Mouse (Mus musculus): ENCODE measurements around the gene Ubtd2. TPM values are rescaled to one million over a fixed set of nuclear protein-coding genes. Genes with fewer than 3 reads are reported as not detected.
"Not testable (repeated sequence)": the region's sequence is repeated elsewhere in the genome, so short reads cannot be mapped to it uniquely, and the experiment has no call there.

The Ubtd2 gene
- polyA plus RNA-seq, 1 experiment from 2014 or later: 82.0 TPM

- 90% methylated on average over 7 of the region's 7 CpGs for WGBS
- Histone ChIP-seq H3K4me1 (no peaks in the 10 kb centered on the region), H3K4me3 (no peak overlapping the region), H3K9me3 (replicated peaks) (no peaks in the 10 kb centered on the region), H3K27me3 (ENCODE audit: low read depth, poor library complexity, severe bottlenecking) (no peaks in the 10 kb centered on the region), H3K27ac (no peak overlapping the region), H3K36me3 (peaks cover 38% of the 10 kb centered on the region)
- no peak for DNase-seq (ENCODE audit: low spot score)
Observed at GRCm38 (mm10) chr11:32505091-32505739, 50.0 kb downstream of the Ubtd2 start.

GRCm38 (mm10) chr11:32510930-32511329 lies 55.8 kb downstream of the Ubtd2 start:
- Histone ChIP-seq H3K36me3 (peaks cover 8% of the 10 kb centered on the region), H3K27me3 (ENCODE audit: low read depth, poor library complexity, severe bottlenecking) (no peaks in the 10 kb centered on the region), H3K4me1 (no peaks in the 10 kb centered on the region), H3K4me3 (no peak overlapping the region), H3K9me3 (replicated peaks) (no peaks in the 10 kb centered on the region), H3K27ac (no peak overlapping the region)
- WGBS: 70% methylated on average over 1 of the region's 1 CpGs
- DNase-seq (ENCODE audit: low spot score): no peak

GRCm38 (mm10) chr11:32514853-32515252 lies 59.7 kb downstream of the Ubtd2 start:
- not testable (repeated sequence) for H3K4me1 ChIP-seq; H3K27me3 ChIP-seq (ENCODE audit: low read depth, poor library complexity, severe bottlenecking); H3K4me3 ChIP-seq; H3K9me3 ChIP-seq (replicated peaks); DNase-seq (ENCODE audit: low spot score); H3K27ac ChIP-seq
- peaks cover 40% of the 10 kb centered on the region for H3K36me3 ChIP-seq
- WGBS: 83% methylated on average over 5 of the region's 5 CpGs

GRCm38 (mm10) chr11:32516091-32516490 lies 60.9 kb downstream of the Ubtd2 start:
- no peaks in the 10 kb centered on the region for H3K27me3 ChIP-seq (ENCODE audit: low read depth, poor library complexity, severe bottlenecking)
- DNase-seq (ENCODE audit: low spot score): no peak
- no peaks in the 10 kb centered on the region for H3K9me3 ChIP-seq (replicated peaks)
- no peak overlapping the region for H3K4me3 ChIP-seq
- H3K36me3 ChIP-seq: peaks cover 48% of the 10 kb centered on the region
- no peaks in the 10 kb centered on the region for H3K4me1 ChIP-seq
- 93% methylated on average over 12 of the region's 12 CpGs for WGBS
- no peak overlapping the region for H3K27ac ChIP-seq

GRCm38 (mm10) chr11:32516916-32517712 lies 61.9 kb downstream of the Ubtd2 start:
- peaks cover 48% of the 10 kb centered on the region for H3K36me3 ChIP-seq
- H3K4me1 ChIP-seq: no peaks in the 10 kb centered on the region
- 91% methylated on average over 8 of the region's 8 CpGs for WGBS
- H3K27me3 ChIP-seq (ENCODE audit: low read depth, poor library complexity, severe bottlenecking): no peaks in the 10 kb centered on the region
- DNase-seq (ENCODE audit: low spot score): no peak
- H3K4me3 ChIP-seq: no peak overlapping the region
- H3K9me3 ChIP-seq (replicated peaks): no peaks in the 10 kb centered on the region
- no peak overlapping the region for H3K27ac ChIP-seq

- H3K4me1 ChIP-seq: no peaks in the 10 kb centered on the region
- WGBS: 86% methylated on average over 4 of the region's 4 CpGs
- H3K36me3 ChIP-seq: peaks cover 58% of the 10 kb centered on the region
- no peaks in the 10 kb centered on the region for H3K27me3 ChIP-seq (ENCODE audit: low read depth, poor library complexity, severe bottlenecking)
- no peaks in the 10 kb centered on the region for H3K9me3 ChIP-seq (replicated peaks)
- DNase-seq (ENCODE audit: low spot score): no peak
- no peak overlapping the region for H3K4me3 ChIP-seq
- no peak overlapping the region for H3K27ac ChIP-seq
Observed at GRCm38 (mm10) chr11:32518770-32519169, 63.6 kb downstream of the Ubtd2 start.

- no peak for DNase-seq (ENCODE audit: low spot score)
- no peaks in the 10 kb centered on the region for H3K9me3 ChIP-seq (replicated peaks)
- no peaks in the 10 kb centered on the region for H3K4me1 ChIP-seq
- no peak overlapping the region for H3K4me3 ChIP-seq
- H3K27ac ChIP-seq: no peak overlapping the region
- 96% methylated on average over 1 of the region's 1 CpGs for WGBS
- H3K27me3 ChIP-seq (ENCODE audit: low read depth, poor library complexity, severe bottlenecking): no peaks in the 10 kb centered on the region
- H3K36me3 ChIP-seq: peaks cover 63% of the 10 kb centered on the region
Observed at GRCm38 (mm10) chr11:32519354-32519753, 64.2 kb downstream of the Ubtd2 start.

- no peaks in the 10 kb centered on the region for H3K9me3 ChIP-seq (replicated peaks)
- H3K27ac ChIP-seq: no peak overlapping the region
- H3K4me1 ChIP-seq: no peaks in the 10 kb centered on the region
- no peak for DNase-seq (ENCODE audit: low spot score)
- H3K36me3 ChIP-seq: peaks cover 64% of the 10 kb centered on the region
- WGBS: 65% methylated on average over 2 of the region's 2 CpGs
- H3K4me3 ChIP-seq: no peak overlapping the region
- H3K27me3 ChIP-seq (ENCODE audit: low read depth, poor library complexity, severe bottlenecking): no peaks in the 10 kb centered on the region
Observed at GRCm38 (mm10) chr11:32521246-32521645, 66.1 kb downstream of the Ubtd2 start.

GRCm38 (mm10) chr11:32524122-32524920 lies 69.2 kb downstream of the Ubtd2 start:
- Histone ChIP-seq H3K27ac (no peak overlapping the region), H3K27me3 (ENCODE audit: low read depth, poor library complexity, severe bottlenecking) (no peaks in the 10 kb centered on the region), H3K36me3 (peaks cover 39% of the 10 kb centered on the region), H3K4me3 (no peak overlapping the region), H3K9me3 (replicated peaks) (no peaks in the 10 kb centered on the region), H3K4me1 (no peaks in the 10 kb centered on the region)
- no peak for DNase-seq (ENCODE audit: low spot score)
- WGBS: 90% methylated on average over 11 of the region's 11 CpGs

GRCm38 (mm10) chr11:32527006-32527405 lies 71.8 kb downstream of the Ubtd2 start:
- peaks cover 24% of the 10 kb centered on the region for H3K36me3 ChIP-seq
- H3K27ac ChIP-seq: no peak overlapping the region
- 86% methylated on average over 4 of the region's 4 CpGs for WGBS
- H3K9me3 ChIP-seq (replicated peaks): no peaks in the 10 kb centered on the region
- H3K27me3 ChIP-seq (ENCODE audit: low read depth, poor library complexity, severe bottlenecking): peaks cover 17% of the 10 kb centered on the region
- no peak for DNase-seq (ENCODE audit: low spot score)
- H3K4me1 ChIP-seq: peaks cover 5% of the 10 kb centered on the region; the same call in 1 of the 2 replicates
- no peak overlapping the region for H3K4me3 ChIP-seq

- Histone ChIP-seq H3K27ac (no peak overlapping the region), H3K27me3 (ENCODE audit: low read depth, poor library complexity, severe bottlenecking) (peaks cover 39% of the 10 kb centered on the region), H3K9me3 (replicated peaks) (no peaks in the 10 kb centered on the region), H3K4me3 (no peak overlapping the region), H3K4me1 (peaks cover 32% of the 10 kb centered on the region), H3K36me3 (peaks cover 6% of the 10 kb centered on the region; the same call in 1 of the 2 replicates)
- 100% methylated on average over 1 of the region's 1 CpGs for WGBS
- DNase-seq (ENCODE audit: low spot score): no peak
Observed at GRCm38 (mm10) chr11:32530151-32530550, 75.0 kb downstream of the Ubtd2 start.

- 8% methylated on average over 33 of the region's 33 CpGs for WGBS
- peak; percentile 49 for DNase-seq (ENCODE audit: low spot score)
- Histone ChIP-seq H3K27ac (peak within 1 kb of the TSS; percentile 79), H3K4me1 (peaks cover 32% of the 10 kb centered on the region), H3K27me3 (ENCODE audit: low read depth, poor library complexity, severe bottlenecking) (peaks cover 39% of the 10 kb centered on the region), H3K4me3 (peak within 1 kb of the TSS; percentile 66), H3K36me3 (no peaks in the 10 kb centered on the region), H3K9me3 (replicated peaks) (no peaks in the 10 kb centered on the region)
Observed at GRCm38 (mm10) chr11:32531871-32532764, 76.9 kb downstream of the Ubtd2 start, which contains the start of gene Efcab9. Efcab9 (minus strand) TSS chr11:32532081.
